Mouse (Mus musculus): ENCODE measurements around the gene Hist1h3g.

Hist1h3g gene

GRCm38 (mm10) chr13:23576906-23577639 is 41.9 kb downstream of the Hist1h3g start:
- DNase-seq (ENCODE audit: extremely low spot score): peak; percentile 57

GRCm38 (mm10) chr13:23577835-23578234 is 42.6 kb downstream of the Hist1h3g start:
- no peak for DNase-seq (ENCODE audit: extremely low spot score)

GRCm38 (mm10) chr13:23581408-23582218 is 46.4 kb downstream of the Hist1h3g start, which contains the start of gene Hist1h4d:
Gene Hist1h4d (plus strand): TSS chr13:23581598.
- peak; percentile 100 for DNase-seq (ENCODE audit: extremely low spot score)

- DNase-seq (ENCODE audit: extremely low spot score): peak; percentile 70
These were observed 47.2 kb downstream of the Hist1h3g start for GRCm38 (mm10) chr13:23582219-23583056.

GRCm38 (mm10) chr13:23583387-23584068 is 48.3 kb downstream of the Hist1h3g start:
- DNase-seq (ENCODE audit: extremely low spot score): peak; percentile 33

GRCm38 (mm10) chr13:23584331-23584730 is 49.1 kb downstream of the Hist1h3g start:
- peak; percentile 51 for DNase-seq (ENCODE audit: extremely low spot score)

- DNase-seq (ENCODE audit: extremely low spot score): peak; percentile 83
These were observed 49.8 kb downstream of the Hist1h3g start for GRCm38 (mm10) chr13:23585029-23585441.

All from embryo, embryonic 9.5 days (tissue).